Mouse (Mus musculus): ENCODE results near the gene Eml1. TPM values are rescaled to one million over a fixed set of nuclear protein-coding genes. Genes with fewer than 3 reads are reported as not detected.
"Not testable (repeated sequence)": the region's sequence is repeated elsewhere in the genome, so short reads cannot be mapped to it uniquely, and the experiment has no call there.

Eml1 gene
- total RNA-seq, 1 experiment from 2014 or later: not detected

DNA sequence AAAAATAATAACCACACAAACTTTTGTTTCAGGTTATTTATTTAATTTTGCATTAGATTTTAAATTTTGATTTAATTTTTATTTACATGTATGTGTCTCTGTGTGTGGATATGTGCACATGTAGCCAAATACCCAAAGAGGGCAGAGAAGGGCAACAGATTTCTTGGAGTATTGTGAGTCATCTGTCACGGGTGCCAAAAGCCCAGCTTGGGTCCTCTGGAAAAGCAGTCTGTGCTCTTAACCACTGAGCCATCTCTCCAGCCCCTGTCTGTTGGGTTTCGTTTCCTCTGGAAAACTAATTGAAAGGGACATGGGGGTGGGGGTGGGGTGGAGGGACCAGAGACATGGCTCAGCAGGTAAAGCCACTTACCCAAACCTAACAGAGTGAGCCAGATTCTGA lies 135.1 kb downstream of the Eml1 start:
- no peak for ATAC-seq (replicated peaks; ENCODE audit: insufficient number of reproducible peaks, low FRiP score, low TSS enrichment, poor library complexity, severe bottlenecking)

DNA sequence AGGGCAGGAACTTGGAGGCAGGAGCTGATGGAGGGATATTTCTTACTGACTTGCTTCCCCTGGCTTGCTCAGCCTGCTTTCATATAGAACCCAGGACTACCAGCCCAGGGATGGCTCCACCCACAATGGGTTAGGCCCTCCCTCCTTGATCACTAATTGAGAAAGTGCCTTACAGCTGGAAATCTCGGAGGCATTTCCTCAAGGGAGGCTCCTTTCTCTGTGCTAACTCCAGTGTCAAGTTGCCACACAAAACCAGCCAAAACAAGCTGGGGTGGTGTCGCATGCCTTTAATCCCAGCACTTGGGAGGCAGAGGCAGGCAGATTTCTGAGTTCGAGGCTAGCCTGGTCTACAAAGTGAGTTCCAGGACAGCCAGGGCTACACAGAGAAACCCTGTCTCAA lies 136.3 kb downstream of the Eml1 start:
- ATAC-seq (replicated peaks; ENCODE audit: insufficient number of reproducible peaks, low FRiP score, low TSS enrichment, poor library complexity, severe bottlenecking): not testable (repeated sequence)

DNA sequence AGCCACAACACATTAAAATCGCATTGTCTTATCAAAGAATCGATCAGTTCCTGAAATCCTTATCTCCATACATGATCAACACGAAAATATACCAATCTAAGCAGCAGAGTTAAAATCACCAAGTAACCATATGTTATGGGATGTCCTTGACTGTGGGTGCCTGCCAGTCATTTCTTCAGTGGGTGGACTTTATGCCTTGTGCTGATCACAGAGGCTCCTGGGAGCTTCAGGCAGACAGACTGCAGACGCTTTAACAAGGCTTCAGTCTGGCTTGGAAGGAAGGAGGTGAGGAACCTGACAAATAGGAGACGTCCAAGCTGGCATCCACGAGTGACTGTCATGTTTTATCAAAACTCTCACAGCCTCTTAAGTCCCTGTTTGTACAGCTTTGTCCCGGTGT lies 139.8 kb downstream of the Eml1 start:
- ATAC-seq (replicated peaks; ENCODE audit: insufficient number of reproducible peaks, low FRiP score, low TSS enrichment, poor library complexity, severe bottlenecking): no peak

DNA sequence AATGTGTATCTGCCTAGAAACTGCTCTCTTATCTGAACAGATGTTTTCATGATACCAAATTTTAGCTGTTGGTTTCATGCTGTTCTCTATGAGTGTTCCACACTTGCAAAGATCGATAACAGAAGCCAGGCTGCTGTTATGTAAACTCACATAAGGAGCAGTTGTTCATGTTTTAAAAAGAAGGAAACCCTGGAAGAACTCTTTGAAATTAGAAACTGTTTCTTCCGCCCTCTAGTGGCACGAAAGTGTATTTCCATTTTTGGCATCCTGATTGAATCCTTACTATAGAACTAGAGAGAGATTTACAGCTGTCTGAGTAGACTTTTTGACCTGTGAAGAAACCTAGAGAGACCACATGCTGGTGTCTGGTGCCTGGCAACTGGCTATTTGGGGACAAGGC lies 140.3 kb downstream of the Eml1 start:
- no peak for ATAC-seq (replicated peaks; ENCODE audit: insufficient number of reproducible peaks, low FRiP score, low TSS enrichment, poor library complexity, severe bottlenecking)

DNA sequence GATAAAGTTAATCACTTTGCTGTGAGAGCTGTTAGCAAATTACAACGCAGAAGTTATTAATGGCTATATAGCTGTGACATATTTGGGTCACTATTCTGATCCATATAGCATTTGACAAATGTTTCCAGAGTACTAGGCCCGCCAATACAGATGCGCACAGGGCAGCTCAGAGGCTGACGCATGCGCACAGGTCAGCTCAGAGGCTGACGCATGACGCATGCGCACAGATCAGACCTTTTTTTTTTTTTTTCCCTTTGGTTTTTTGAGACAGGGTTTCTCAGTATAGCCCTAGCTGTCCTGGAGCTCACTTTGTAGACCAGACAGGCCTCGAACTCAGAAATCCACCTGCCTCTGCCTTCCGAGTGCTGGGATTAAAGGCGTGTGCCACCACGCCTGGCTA lies 144.7 kb downstream of the Eml1 start:
- no peak for ATAC-seq (replicated peaks; ENCODE audit: insufficient number of reproducible peaks, low FRiP score, low TSS enrichment, poor library complexity, severe bottlenecking)

DNA sequence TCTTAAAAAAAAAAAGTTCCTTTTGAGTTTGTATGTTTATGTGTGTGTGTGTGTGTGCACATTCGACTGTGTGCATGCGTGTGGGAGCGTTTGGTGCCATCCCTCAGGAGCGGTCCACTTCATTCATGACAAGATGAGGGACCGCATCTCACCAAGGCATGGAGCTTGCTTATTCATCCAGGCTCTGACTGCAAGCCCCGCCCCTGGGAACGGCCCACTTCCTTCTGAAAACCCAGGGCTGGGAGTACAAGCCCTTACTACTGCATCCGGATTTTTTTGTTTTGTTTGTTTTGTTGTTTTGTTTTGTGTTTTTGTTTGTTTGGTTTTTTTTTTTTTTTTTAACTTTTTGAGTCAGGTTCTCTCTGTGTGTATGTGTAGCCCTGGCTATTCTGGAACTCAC lies 148.6 kb downstream of the Eml1 start:
- ATAC-seq (replicated peaks; ENCODE audit: insufficient number of reproducible peaks, low FRiP score, low TSS enrichment, poor library complexity, severe bottlenecking): no peak

DNA sequence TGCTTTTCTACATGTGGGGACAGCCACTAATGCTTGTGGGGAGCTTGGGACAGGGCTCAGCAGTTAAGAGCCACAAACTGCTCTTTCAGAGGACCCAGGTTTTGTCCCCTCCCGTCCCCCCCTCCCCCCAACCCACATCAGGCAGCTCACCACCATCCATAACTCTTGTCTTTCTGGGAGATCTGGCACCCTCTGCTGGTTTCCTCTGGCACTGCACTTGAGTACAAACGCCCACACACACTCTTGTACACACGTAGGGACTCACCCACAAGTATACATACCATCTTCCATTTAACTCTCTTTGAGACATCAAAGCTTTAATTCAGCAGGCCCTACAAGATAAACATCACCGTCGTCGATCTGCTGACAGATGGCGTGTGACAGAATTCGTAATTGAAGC lies 158.5 kb downstream of the Eml1 start:
- no peak for ATAC-seq (replicated peaks; ENCODE audit: insufficient number of reproducible peaks, low FRiP score, low TSS enrichment, poor library complexity, severe bottlenecking)

DNA sequence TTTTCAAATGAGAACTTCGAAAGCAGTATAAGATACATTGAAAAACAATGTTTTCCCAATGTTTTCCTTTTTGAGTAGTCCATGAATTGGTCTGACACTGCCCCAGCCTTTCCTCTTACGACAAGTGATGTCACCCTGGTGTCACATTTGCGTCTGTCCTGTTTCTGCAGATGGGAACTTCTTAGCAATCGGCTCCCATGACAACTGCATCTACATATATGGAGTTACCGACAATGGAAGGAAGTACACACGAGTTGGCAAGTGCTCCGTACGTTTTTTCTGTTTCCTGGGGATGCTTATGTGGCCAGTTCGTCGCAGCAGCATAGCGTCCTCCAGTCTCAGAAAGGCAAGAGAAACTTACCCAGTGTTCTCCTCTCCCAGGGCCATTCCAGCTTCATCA lies 163.7 kb downstream of the Eml1 start:
- ATAC-seq (replicated peaks; ENCODE audit: insufficient number of reproducible peaks, low FRiP score, low TSS enrichment, poor library complexity, severe bottlenecking): no peak

DNA sequence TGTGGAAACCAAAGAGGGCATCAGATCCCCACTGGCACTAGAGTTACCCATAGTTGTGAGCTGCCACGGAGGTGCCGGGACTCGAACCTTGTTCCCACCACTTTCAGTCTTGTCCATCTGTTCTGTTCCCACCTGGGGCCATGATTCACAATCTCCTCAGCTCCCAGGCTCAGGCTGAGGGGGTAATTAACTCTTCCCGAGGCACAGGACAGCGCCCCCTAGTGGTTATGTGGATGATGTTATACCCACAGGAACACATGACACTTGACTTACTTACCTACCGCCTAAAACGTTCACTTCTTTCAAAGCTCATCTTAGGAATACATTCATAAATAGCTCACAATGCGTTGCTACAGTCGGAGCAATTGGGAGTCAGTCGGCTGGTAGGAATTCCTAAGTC lies 165.7 kb downstream of the Eml1 start:
- no peak for ATAC-seq (replicated peaks; ENCODE audit: insufficient number of reproducible peaks, low FRiP score, low TSS enrichment, poor library complexity, severe bottlenecking)

DNA sequence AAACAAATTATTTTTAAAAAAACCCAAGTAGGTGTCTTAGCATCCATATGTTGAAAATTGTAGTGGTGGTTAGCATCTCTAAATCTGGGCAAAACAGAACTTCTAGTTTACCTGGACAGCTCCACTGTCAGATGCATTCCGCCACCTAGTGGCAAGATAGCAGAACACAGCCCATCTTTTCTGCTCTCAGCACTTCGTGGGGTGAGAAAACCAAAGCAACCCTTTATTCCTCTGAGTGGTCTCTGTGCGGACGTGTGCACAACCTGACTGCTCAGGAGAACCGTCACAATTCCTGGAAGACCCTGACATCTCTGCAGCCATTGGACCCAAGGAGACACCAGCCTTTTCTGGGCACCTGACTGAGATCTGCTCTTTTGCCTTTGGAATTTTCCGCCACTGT lies 170.3 kb downstream of the Eml1 start:
- ATAC-seq (replicated peaks; ENCODE audit: insufficient number of reproducible peaks, low FRiP score, low TSS enrichment, poor library complexity, severe bottlenecking): no peak

DNA sequence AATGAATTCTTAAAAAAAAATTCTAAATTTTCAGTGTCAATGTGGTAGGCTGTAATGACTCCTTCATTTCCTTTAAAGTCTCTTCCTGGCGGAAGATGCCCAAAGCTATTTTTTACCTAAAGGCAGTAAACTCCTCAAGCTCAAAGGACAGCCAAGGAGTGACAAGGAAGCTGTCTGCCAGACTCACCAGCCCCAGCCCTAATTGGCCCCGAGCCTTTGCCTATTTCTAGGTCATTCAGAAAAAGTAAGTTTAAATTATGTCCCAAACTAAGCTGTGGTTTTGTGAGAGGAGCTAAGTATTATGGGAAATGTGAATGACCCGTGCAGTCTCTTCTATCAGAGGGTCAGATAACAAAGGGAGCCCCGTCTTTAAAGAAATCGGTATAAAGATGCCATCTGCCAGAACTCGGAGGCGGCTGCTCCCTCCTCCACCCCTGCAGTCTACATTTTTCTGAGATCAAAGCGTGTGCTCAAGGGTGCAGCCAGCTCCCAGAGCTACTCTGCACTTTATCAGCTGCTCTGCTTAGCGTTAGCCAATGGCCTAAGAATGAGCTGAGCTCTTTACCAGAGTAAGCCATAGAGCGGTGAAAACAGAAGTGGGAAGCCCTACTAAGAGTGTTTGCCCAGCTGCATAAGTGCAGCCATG lies 175.9 kb downstream of the Eml1 start:
- no peak for ATAC-seq (replicated peaks; ENCODE audit: insufficient number of reproducible peaks, low FRiP score, low TSS enrichment, poor library complexity, severe bottlenecking)

DNA sequence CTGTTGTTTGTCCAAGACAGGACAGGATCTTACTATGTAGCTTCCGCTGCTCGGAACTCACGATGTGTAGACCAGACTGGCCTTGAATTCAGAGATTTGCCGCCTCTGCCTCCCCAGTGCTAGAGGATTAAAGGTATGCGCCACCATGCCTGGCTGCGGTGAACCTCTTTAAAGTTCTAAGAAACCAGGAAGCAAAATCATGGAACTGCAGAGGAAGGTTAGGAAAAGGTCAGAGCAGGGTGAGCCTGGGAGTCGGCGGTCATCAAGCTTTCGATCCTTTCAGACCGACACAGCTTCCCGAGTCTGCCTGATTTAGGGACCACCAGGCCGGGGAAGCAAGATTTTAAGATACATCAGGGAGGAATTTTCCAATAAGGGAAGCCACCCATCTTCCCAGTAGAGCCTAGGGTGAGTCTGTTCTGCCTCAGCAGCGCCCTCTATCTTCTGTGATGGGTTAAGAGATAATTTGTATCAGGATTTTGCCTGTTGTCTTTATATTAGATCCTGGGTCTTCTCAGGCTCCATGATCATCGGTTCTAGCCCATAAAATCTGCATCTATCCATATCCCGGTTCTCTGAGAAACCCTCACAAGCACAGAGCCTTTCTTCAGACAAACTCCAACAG lies 176.6 kb downstream of the Eml1 start:
- ATAC-seq (replicated peaks; ENCODE audit: insufficient number of reproducible peaks, low FRiP score, low TSS enrichment, poor library complexity, severe bottlenecking): no peak

DNA sequence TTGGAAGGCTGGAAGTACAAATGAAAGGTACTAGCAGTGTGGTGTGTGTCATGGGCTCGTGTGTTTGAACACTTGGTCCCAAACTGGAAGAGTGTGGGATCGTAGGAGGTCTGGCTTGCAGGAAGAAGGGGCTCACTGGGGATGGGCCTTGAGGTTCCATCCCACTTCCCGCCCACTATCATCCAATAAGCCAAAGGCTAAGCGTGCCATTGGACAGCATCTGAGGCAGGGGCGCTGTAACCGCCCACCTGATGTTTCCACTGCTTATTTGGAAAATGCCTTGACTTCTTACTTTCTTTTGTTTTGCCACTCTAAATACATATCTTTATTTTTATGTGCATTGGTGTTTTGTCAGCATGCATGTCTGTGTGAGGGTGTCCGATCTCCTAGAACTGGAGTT lies 181.0 kb downstream of the Eml1 start:
- no peak for ATAC-seq (replicated peaks; ENCODE audit: insufficient number of reproducible peaks, low FRiP score, low TSS enrichment, poor library complexity, severe bottlenecking)

DNA sequence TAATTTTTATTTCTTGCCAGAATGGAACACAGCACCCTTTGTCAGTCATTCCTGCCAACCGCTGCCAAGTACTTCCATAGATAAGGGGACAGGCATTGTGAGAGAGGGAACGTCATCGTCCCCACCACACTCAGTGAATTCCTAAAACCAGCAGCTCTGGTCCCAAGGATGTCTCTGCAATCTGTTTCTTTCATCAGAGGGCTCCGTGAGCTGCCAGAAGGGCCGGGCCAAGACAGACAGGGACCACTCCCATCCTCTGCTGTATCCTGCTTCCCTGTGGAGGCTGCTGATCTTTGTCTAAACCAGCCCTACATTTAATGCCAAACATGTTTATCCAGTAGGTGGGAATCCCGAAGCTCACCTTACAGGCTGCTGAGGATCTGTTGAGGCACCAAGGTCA lies 182.3 kb downstream of the Eml1 start:
- ATAC-seq (replicated peaks; ENCODE audit: insufficient number of reproducible peaks, low FRiP score, low TSS enrichment, poor library complexity, severe bottlenecking): no peak

DNA sequence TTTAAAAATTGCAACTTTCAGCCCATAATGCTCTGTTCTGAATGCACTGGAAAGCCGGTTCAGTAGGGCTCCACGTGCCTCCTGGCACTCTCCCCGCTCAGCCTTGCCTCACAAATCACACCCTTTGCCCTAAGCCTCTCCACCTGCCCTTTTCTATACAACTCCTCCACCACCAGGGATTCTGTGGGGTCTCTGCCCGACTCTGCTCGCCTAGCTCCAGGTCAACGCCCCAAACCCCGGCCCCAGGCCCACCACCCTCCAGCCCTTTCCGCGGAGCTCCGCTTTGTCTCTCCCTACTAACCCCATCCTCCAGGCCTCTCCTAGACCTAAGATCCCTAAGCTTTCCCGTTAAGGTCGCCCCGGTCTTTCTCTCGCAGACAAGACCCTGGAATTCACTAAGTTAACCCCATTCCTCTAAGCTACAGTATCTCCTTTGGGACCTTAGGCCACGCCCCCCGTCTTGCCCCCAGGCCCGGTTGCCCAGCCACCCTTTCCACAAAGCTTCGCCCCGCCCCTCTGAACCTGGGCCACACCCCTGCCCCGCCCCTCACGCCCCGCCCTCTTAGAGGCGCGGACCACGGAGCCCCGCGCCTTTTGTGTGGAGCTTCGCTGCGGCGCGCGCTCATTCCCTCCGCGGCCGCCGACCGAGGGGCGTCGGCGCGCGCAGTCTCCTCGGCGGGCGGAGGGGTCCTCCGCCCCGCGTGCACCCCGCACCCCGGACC lies 183.5 kb downstream of the Eml1 start, which contains the start of gene Evl:
Evl (plus strand) TSS at position 601 of the 722 bp plus-strand sequence.
- ATAC-seq (replicated peaks; ENCODE audit: insufficient number of reproducible peaks, low FRiP score, low TSS enrichment, poor library complexity, severe bottlenecking): no peak

DNA sequence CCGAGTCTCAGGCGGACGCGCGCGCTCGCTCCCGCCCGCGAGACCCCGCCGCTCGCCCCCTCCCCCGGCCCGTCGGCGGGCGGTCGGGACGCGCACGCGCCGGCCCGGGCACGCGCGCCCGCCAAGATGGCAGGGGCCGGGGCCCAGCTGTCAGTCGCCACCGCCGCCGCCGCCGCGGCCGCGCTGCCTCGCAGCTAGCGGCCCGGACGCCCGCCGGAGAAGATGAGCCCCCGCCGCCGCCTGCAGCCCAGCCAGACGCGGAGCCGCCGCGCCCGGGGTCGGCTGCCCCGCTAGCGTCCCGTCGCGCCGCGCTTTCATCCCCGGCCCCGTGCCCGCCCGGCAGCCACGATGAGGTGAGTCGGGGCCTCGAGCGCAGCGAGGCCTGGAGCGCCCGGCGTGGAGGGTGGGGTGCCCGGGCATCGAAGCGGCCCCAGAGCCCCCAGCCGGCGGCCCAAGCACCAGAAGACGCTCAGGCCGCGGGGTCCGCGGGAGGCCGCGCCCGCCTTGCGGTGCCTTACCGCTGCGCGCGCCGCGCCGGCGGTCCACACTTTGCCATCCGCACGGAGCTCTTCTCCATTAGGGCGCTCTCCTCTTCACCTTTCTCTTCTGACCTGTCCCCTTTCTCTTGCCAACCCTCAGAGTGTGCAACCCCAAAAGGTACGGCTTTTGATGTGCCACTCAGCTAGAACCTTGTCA lies 184.3 kb downstream of the Eml1 start:
- ATAC-seq (replicated peaks; ENCODE audit: insufficient number of reproducible peaks, low FRiP score, low TSS enrichment, poor library complexity, severe bottlenecking): no peak

DNA sequence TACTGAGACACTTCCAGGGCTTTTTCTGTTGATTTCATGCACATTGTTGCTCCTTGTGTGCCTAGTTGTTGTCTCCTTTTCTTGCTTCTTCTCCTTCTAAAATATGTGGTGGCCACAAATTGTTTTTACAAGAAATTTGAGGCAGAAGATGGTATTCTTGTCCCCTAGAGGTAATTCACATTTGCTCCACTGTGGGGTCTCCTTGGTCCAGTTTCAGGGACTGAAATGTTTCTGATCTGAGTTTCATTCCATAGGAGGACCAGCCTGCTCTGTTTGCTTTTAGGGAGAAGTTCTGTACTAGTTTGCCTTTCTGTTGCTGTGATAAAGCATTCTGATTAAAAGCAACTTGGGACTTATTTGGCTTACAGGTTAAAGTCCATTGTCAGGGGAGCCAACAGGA lies 187.4 kb downstream of the Eml1 start:
- ATAC-seq (replicated peaks; ENCODE audit: insufficient number of reproducible peaks, low FRiP score, low TSS enrichment, poor library complexity, severe bottlenecking): no peak

DNA sequence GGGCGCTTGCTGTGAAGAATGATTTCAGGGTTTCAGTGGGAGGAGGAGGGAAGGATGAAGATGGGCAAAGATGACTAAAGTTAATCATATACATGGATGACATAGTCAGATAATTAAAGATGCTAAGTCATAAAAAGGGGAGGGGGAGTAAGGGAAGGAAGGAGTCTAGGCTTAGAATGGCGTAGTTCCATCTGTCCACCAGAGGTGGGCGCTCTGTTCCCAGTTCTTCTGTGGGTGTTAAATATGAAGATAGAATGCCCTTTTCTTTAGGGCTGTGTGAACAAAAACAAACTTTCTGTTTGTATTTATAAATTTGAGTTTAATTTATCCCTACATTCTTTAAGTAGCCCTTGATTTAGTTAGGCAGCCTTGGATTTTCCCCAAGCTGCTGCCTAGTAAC lies 192.5 kb downstream of the Eml1 start:
- no peak for ATAC-seq (replicated peaks; ENCODE audit: insufficient number of reproducible peaks, low FRiP score, low TSS enrichment, poor library complexity, severe bottlenecking)

DNA sequence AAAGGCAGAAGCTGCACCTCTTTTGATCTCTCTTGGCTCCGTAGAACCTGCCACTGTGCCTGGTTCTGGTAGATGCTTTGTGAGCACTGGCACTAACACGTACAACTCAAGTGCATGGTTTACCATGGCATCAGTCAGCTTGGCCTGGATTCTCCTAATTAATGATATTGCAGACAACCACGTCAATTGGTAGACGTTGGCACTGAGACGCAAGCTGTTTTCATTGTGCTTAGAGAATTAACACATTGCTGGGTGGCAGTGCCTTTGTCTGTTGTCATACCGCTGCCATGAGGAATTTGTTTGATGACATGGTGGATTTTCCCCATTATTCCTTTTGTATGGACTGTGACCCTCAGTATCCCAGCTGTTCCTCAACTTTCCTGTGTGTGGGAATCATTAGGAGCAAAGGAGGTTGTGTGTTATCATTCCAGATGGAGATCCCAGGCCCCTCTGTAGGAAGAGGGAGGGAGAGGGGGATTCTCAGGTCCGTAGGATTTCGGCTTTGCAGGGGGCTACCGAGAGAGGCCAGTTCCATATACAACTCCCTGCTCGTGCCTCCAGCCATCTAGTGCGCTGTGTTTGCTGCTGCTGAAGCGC lies 194.3 kb downstream of the Eml1 start:
- ATAC-seq (replicated peaks; ENCODE audit: insufficient number of reproducible peaks, low FRiP score, low TSS enrichment, poor library complexity, severe bottlenecking): no peak
